Mouse (Mus musculus) midbrain, embryonic 12.5 days (tissue): Measurements from ENCODE around the gene Nemp1. TPM values are rescaled to one million over a fixed set of nuclear protein-coding genes. Genes with fewer than 3 reads are reported as not detected.

Source experiments
- polyA plus RNA-seq: library from polyadenylated mRNA; unstranded; fragments of >200 nt; fragmentation: Nextera tagmentation; extraction: Ambion mirVana; gene quantifications from 2 replicates; pipeline ENCODE4 v1.2.1, GENCODE M21; 2016

Gene Nemp1
- polyA plus RNA-seq, 1 experiment from 2014 or later = 10.3 TPM

Other genes starting within 250 kb of the Nemp1 start
- 0.89 and 1.6 TPM in 2 replicates for gene Stac3, start 165.2 kb upstream of the Nemp1 start, polyA plus RNA-seq
- gene Ndufa4l2, start 151.9 kb upstream of the Nemp1 start, polyA plus RNA-seq = 7.0 and 7.6 TPM in 2 replicates
- 75.1 and 77.8 TPM in 2 replicates for gene Shmt2, start 144.5 kb upstream of the Nemp1 start, polyA plus RNA-seq
- 55.9 and 58.2 TPM in 2 replicates for gene Nxph4, start 132.3 kb upstream of the Nemp1 start, polyA plus RNA-seq
- gene Lrp1, start 45.8 kb upstream of the Nemp1 start, polyA plus RNA-seq = 94.0 and 98.1 TPM in 2 replicates
- gene Stat6, start 23.9 kb upstream of the Nemp1 start, polyA plus RNA-seq = 6.1 and 9.0 TPM in 2 replicates
- gene Nab2, start 1.7 kb downstream of the Nemp1 start, polyA plus RNA-seq = 3.7 and 4.5 TPM in 2 replicates
- 0.47 and 0.71 TPM in 2 replicates for gene Myo1a, start 38.3 kb downstream of the Nemp1 start, polyA plus RNA-seq
- not detected in 2 replicates for gene Tac2, start 57.6 kb downstream of the Nemp1 start, polyA plus RNA-seq
- 6.1 and 6.2 TPM in 2 replicates for gene Zbtb39, start 72.6 kb downstream of the Nemp1 start, polyA plus RNA-seq
- 0.41 and 0.46 TPM in 2 replicates for gene Gpr182, start 84.8 kb downstream of the Nemp1 start, polyA plus RNA-seq
- gene Rdh1, start 92.8 kb downstream of the Nemp1 start, polyA plus RNA-seq = 0.06 TPM in 1 of 2 replicates, not detected in the other
- 0.09 TPM in 1 of 2 replicates, not detected in the other for gene Rdh16f1, start 92.9 kb downstream of the Nemp1 start, polyA plus RNA-seq
- 0.16 TPM in 1 of 2 replicates, not detected in the other for gene Rdh9, start 109.5 kb downstream of the Nemp1 start, polyA plus RNA-seq
- not detected in 2 replicates for gene Rdh16, start 134.3 kb downstream of the Nemp1 start, polyA plus RNA-seq
- gene Rdh19, start 183.0 kb downstream of the Nemp1 start, polyA plus RNA-seq = not detected in 2 replicates
- not detected in 2 replicates for gene Rdh16f2, start 199.6 kb downstream of the Nemp1 start, polyA plus RNA-seq
- gene Rdh7, start 221.9 kb downstream of the Nemp1 start, polyA plus RNA-seq = not detected in 2 replicates
- gene Sdr9c7, start 231.6 kb downstream of the Nemp1 start, polyA plus RNA-seq = not detected in 2 replicates